Mouse (Mus musculus): Measurements from ENCODE around the gene Htr3b. TPM values are rescaled to one million over a fixed set of nuclear protein-coding genes. Genes with fewer than 3 reads are reported as not detected.

Gene Htr3b
- polyA plus RNA-seq, 1 experiment: not detected

DNA sequence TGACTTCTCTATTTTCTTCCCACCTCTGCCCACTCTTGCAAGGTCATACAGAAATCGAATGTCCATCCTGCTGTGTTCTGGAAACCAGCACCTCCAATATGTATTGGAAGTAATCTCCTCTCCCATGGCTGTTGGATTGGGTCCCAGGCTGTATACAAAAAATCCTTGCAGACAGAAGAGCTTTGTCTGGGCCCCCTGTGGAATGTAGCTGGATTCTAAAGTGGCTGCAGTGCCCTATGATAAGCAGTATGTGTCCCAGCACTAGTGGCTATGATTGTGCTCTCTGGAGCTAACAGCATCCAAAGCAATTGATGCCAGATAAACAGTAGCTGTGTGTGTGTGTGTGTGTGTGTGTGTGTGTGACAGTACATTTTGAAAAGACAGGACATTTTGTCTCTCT is 22.4 kb downstream of the Htr3b start:
- H3K4me1 ChIP-seq (ENCODE audit: control insufficient read depth, insufficient read depth, low read length): no peaks in the 10 kb centered on the region
- H3K4me3 ChIP-seq (ENCODE audit: insufficient read depth, low read length): no peak overlapping the region
- TF ChIP-seq CTCF (IDR thresholded peaks at IDR 0.05; ENCODE audit: borderline replicate concordance, insufficient read depth, low read length) (no peak), POLR2A (IDR thresholded peaks at IDR 0.05; ENCODE audit: low read depth, low read length) (no peak)
- no peak overlapping the region for H3K27ac ChIP-seq (ENCODE audit: insufficient read depth, low read length)

DNA sequence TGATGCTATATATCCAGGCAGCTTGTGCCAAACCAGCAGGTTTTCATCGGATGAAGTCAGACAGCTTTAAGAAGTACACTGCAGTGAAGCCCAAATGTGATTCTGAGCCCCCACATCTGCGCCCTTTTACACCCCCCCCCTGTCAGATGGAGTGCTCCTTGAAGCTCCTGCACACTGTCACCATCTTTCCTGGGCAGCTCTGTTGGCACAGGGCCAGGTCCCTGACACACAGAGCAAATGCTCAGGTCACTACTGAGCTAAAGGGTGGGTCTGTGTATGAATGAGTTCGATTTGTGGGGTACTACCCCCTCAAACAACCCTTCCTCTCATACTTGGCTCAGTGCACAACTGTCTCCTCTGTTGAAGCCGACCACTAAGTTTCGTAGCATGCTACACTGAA is 35.4 kb downstream of the Htr3b start:
- no peak for TF ChIP-seq CTCF (IDR thresholded peaks at IDR 0.05; ENCODE audit: borderline replicate concordance, insufficient read depth, low read length)
- no peak for TF ChIP-seq POLR2A (IDR thresholded peaks at IDR 0.05; ENCODE audit: low read depth, low read length)
- Histone ChIP-seq H3K4me1 (ENCODE audit: control insufficient read depth, insufficient read depth, low read length) (no peaks in the 10 kb centered on the region), H3K4me3 (ENCODE audit: insufficient read depth, low read length) (no peak overlapping the region), H3K27ac (ENCODE audit: insufficient read depth, low read length) (no peak overlapping the region)

DNA sequence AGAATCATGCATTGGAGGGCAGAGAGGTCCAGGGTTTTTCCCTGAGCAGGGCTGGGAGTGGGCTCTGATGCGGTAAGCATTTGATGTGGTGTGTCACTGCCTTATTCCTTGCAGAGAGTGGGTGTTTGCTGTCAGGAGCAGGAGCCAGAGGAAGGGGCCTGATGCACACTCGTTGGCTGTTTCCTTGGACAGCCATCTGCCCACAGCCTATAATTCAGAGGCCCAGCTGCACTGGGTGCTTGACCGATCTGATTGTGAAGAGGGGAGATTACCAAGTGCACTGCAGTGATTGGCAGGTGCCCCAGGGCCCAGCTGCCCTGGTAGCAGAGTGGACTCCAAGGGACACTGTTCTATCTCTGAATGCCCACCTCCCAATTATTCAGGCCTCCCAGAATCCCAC is 36.0 kb downstream of the Htr3b start:
- Histone ChIP-seq H3K27ac (ENCODE audit: insufficient read depth, low read length) (no peak overlapping the region), H3K4me1 (ENCODE audit: control insufficient read depth, insufficient read depth, low read length) (no peaks in the 10 kb centered on the region), H3K4me3 (ENCODE audit: insufficient read depth, low read length) (no peak overlapping the region)
- no peak for TF ChIP-seq POLR2A (IDR thresholded peaks at IDR 0.05; ENCODE audit: low read depth, low read length)
- TF ChIP-seq CTCF (IDR thresholded peaks at IDR 0.05; ENCODE audit: borderline replicate concordance, insufficient read depth, low read length): no peak

- no peak overlapping the region for H3K27ac ChIP-seq (ENCODE audit: insufficient read depth, low read length)
- no peaks in the 10 kb centered on the region for H3K4me1 ChIP-seq (ENCODE audit: control insufficient read depth, insufficient read depth, low read length)
- TF ChIP-seq CTCF (IDR thresholded peaks at IDR 0.05; ENCODE audit: borderline replicate concordance, insufficient read depth, low read length) (no peak), POLR2A (IDR thresholded peaks at IDR 0.05; ENCODE audit: low read depth, low read length) (no peak)
- no peak overlapping the region for H3K4me3 ChIP-seq (ENCODE audit: insufficient read depth, low read length)
These were observed 48.6 kb downstream of the Htr3b start for GRCm38 (mm10) chr9:48916011-48916788.

GRCm38 (mm10) chr9:48910885-48911537 is 53.8 kb downstream of the Htr3b start, which contains the start of gene Htr3a:
Htr3a (minus strand) TSS chr9:48911099.
- TF ChIP-seq CTCF (IDR thresholded peaks at IDR 0.05; ENCODE audit: borderline replicate concordance, insufficient read depth, low read length): no peak
- TF ChIP-seq POLR2A (IDR thresholded peaks at IDR 0.05; ENCODE audit: low read depth, low read length): no peak
- no peak within 1 kb of the TSS for H3K4me3 ChIP-seq (ENCODE audit: insufficient read depth, low read length)
- no peaks in the 10 kb centered on the region for H3K4me1 ChIP-seq (ENCODE audit: control insufficient read depth, insufficient read depth, low read length)
- H3K27ac ChIP-seq (ENCODE audit: insufficient read depth, low read length): no peak within 1 kb of the TSS

GRCm38 (mm10) chr9:48904421-48904820 is 60.4 kb downstream of the Htr3b start:
- no peak for TF ChIP-seq POLR2A (IDR thresholded peaks at IDR 0.05; ENCODE audit: low read depth, low read length)
- no peak for TF ChIP-seq CTCF (IDR thresholded peaks at IDR 0.05; ENCODE audit: borderline replicate concordance, insufficient read depth, low read length)
- no peaks in the 10 kb centered on the region for H3K4me1 ChIP-seq (ENCODE audit: control insufficient read depth, insufficient read depth, low read length)
- no peak overlapping the region for H3K4me3 ChIP-seq (ENCODE audit: insufficient read depth, low read length)
- no peak overlapping the region for H3K27ac ChIP-seq (ENCODE audit: insufficient read depth, low read length)

- Histone ChIP-seq H3K4me1 (ENCODE audit: control insufficient read depth, insufficient read depth, low read length) (no peaks in the 10 kb centered on the region), H3K27ac (ENCODE audit: insufficient read depth, low read length) (no peak overlapping the region), H3K4me3 (ENCODE audit: insufficient read depth, low read length) (no peak overlapping the region)
- TF ChIP-seq CTCF (IDR thresholded peaks at IDR 0.05; ENCODE audit: borderline replicate concordance, insufficient read depth, low read length) (no peak), POLR2A (IDR thresholded peaks at IDR 0.05; ENCODE audit: low read depth, low read length) (no peak)
These were observed 61.0 kb downstream of the Htr3b start for GRCm38 (mm10) chr9:48903766-48904165.

DNA sequence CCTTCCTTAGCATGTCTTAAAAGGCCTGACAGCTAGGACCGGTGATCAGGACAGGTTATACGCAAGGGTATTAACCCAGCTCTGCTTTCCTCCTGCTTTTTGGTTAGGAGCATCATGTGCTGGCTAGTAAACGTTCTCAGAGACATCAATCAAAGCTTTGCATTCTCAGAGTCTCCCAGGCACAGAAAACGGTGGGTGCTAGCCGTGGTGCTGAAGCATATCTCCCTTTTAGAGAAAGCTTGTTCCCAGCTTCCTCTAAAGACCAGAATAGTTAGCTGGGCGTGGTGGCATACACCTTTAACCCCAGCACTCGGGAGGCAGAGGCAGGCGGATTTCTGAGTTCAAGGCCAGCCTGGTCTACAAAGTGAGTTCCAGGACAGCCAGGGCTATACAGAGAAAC is 66.2 kb downstream of the Htr3b start:
- TF ChIP-seq POLR2A (IDR thresholded peaks at IDR 0.05; ENCODE audit: low read depth, low read length) (no peak), CTCF (IDR thresholded peaks at IDR 0.05; ENCODE audit: borderline replicate concordance, insufficient read depth, low read length) (no peak)
- H3K27ac ChIP-seq (ENCODE audit: insufficient read depth, low read length): no peak overlapping the region
- no peak overlapping the region for H3K4me3 ChIP-seq (ENCODE audit: insufficient read depth, low read length)
- no peaks in the 10 kb centered on the region for H3K4me1 ChIP-seq (ENCODE audit: control insufficient read depth, insufficient read depth, low read length)

- H3K4me1 ChIP-seq (ENCODE audit: control insufficient read depth, insufficient read depth, low read length): no peaks in the 10 kb centered on the region
- TF ChIP-seq CTCF (IDR thresholded peaks at IDR 0.05; ENCODE audit: borderline replicate concordance, insufficient read depth, low read length): no peak
- no peak for TF ChIP-seq POLR2A (IDR thresholded peaks at IDR 0.05; ENCODE audit: low read depth, low read length)
- H3K27ac ChIP-seq (ENCODE audit: insufficient read depth, low read length): no peak overlapping the region
- no peak overlapping the region for H3K4me3 ChIP-seq (ENCODE audit: insufficient read depth, low read length)
These were observed 68.8 kb downstream of the Htr3b start for GRCm38 (mm10) chr9:48895819-48896536.

All from embryonic fibroblast, embryonic 13.5 days (primary cell).